Mouse (Mus musculus): ENCODE data around the gene Chmp1a. TPM values are rescaled to one million over a fixed set of nuclear protein-coding genes. Genes with fewer than 3 reads are reported as not detected.

The Chmp1a gene
- polyA plus RNA-seq, 1 experiment from 2014 or later: 136 TPM

GRCm38 (mm10) chr8:123188841-123189240, 23.7 kb downstream of the Chmp1a start:
- H3K36me3 ChIP-seq (replicated peaks): no peaks in the 10 kb centered on the region
- peaks cover 60% of the 10 kb centered on the region for H3K4me1 ChIP-seq
- no peak for DNase-seq (ENCODE audit: low spot score)
- WGBS: 84% methylated on average over 7 of the region's 7 CpGs
- H3K4me3 ChIP-seq: no peak overlapping the region
- H3K27ac ChIP-seq (replicated peaks): no peak overlapping the region; the same call in 1 of the 2 replicates
- no peaks in the 10 kb centered on the region for H3K9me3 ChIP-seq
- 0 out of 2 replicates have a peak, but pooled peaks cover 4% of the 10 kb centered on the region for H3K27me3 ChIP-seq (replicated peaks; ENCODE audit: low read depth, poor library complexity, severe bottlenecking)

- Histone ChIP-seq H3K9me3 (no peaks in the 10 kb centered on the region), H3K27ac (replicated peaks) (0 out of 2 replicates have a peak overlapping the region, but pooled peaks have one; percentile 48), H3K27me3 (replicated peaks; ENCODE audit: low read depth, poor library complexity, severe bottlenecking) (0 out of 2 replicates have a peak, but pooled peaks cover 4% of the 10 kb centered on the region), H3K4me3 (no peak overlapping the region), H3K4me1 (peaks cover 67% of the 10 kb centered on the region), H3K36me3 (replicated peaks) (no peaks in the 10 kb centered on the region)
- 82% methylated on average over 2 of the region's 2 CpGs for WGBS
- no peak for DNase-seq (ENCODE audit: low spot score)
These were observed 24.6 kb downstream of the Chmp1a start for GRCm38 (mm10) chr8:123188006-123188405.

- WGBS: 24% methylated on average over 19 of the region's 19 CpGs
- Histone ChIP-seq H3K27ac (replicated peaks) (peak within 1 kb of the TSS; percentile 81), H3K4me1 (peaks cover 75% of the 10 kb centered on the region), H3K27me3 (replicated peaks; ENCODE audit: low read depth, poor library complexity, severe bottlenecking) (0 out of 2 replicates have a peak, but pooled peaks cover 4% of the 10 kb centered on the region), H3K36me3 (replicated peaks) (no peaks in the 10 kb centered on the region), H3K4me3 (peak within 1 kb of the TSS; percentile 37), H3K9me3 (no peaks in the 10 kb centered on the region)
- DNase-seq (ENCODE audit: low spot score): peak; percentile 86
These were observed 26.8 kb downstream of the Chmp1a start, which contains the start of gene Dpep1 for GRCm38 (mm10) chr8:123185566-123186409. TSS of gene Dpep1 (plus strand) at chr8:123186242.

DNA sequence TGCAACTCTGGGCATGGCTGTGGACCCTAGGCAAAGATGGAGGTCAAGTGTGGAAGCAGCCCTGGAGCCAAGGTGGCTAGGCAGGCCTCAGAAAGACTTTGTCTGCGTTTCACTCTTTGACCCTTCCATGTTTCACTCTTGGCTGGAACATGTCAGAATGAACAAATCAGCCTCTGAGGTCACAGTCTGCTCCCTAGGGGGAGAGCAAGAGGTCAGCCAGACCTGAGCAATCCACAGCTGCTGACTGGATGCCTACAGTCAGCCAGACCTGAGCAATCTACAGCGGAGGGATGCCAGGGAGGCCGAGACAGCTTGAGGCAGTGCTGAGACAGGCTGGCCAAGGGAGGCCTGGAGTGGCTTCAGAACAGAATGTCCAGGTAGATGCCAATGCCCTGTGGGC, 31.2 kb downstream of the Chmp1a start:
- no peak overlapping the region for H3K4me3 ChIP-seq
- peak overlapping the region; percentile 52 for H3K27ac ChIP-seq (replicated peaks)
- no peaks in the 10 kb centered on the region for H3K36me3 ChIP-seq (replicated peaks)
- no peaks in the 10 kb centered on the region for H3K27me3 ChIP-seq (replicated peaks; ENCODE audit: low read depth, poor library complexity, severe bottlenecking)
- peaks cover 31% of the 10 kb centered on the region for H3K9me3 ChIP-seq
- 57% methylated on average over 3 of the region's 3 CpGs for WGBS
- H3K4me1 ChIP-seq: peaks cover 47% of the 10 kb centered on the region
- DNase-seq (ENCODE audit: low spot score): peak; percentile 78

DNA sequence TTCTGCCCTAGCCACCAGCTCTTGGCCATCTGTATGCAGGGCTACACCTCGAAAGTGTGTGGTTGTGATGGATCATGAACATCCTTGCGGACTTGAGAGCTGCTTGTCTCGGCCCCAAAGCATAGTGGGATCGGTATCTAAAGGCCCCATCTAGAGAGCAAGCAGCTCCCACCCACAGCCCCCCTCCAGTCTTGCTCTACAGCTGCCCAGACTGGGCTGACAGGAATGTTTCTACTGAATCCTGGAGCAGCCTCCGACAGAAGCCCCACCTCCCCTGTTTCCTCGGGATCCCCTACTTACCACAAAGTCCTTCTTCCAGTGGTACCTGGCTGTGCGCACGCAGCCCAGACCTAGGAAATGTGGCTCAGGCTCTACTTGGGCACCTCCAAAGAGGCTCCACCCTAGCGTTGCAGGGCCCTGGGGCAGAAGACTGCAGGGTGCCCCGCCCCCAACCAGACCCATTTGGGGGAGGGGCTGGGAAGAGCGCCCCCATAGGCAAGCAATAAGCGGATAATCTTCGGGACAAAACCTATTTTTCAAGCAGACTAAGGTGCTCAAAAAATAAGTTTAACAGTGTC, 54.6 kb downstream of the Chmp1a start, which contains the start of gene Sult5a1:
Gene Sult5a1 (minus strand): TSS at position 428 of the 578 bp plus-strand sequence.
- Histone ChIP-seq H3K27ac (replicated peaks) (peak within 1 kb of the TSS; percentile 72), H3K27me3 (replicated peaks; ENCODE audit: low read depth, poor library complexity, severe bottlenecking) (no peaks in the 10 kb centered on the region), H3K4me1 (peaks cover 28% of the 10 kb centered on the region), H3K4me3 (peak within 1 kb of the TSS; percentile 47), H3K36me3 (replicated peaks) (no peaks in the 10 kb centered on the region), H3K9me3 (no peaks in the 10 kb centered on the region)
- peak; percentile 48 for DNase-seq (ENCODE audit: low spot score)
- 26% methylated on average over 13 of the region's 13 CpGs for WGBS

DNA sequence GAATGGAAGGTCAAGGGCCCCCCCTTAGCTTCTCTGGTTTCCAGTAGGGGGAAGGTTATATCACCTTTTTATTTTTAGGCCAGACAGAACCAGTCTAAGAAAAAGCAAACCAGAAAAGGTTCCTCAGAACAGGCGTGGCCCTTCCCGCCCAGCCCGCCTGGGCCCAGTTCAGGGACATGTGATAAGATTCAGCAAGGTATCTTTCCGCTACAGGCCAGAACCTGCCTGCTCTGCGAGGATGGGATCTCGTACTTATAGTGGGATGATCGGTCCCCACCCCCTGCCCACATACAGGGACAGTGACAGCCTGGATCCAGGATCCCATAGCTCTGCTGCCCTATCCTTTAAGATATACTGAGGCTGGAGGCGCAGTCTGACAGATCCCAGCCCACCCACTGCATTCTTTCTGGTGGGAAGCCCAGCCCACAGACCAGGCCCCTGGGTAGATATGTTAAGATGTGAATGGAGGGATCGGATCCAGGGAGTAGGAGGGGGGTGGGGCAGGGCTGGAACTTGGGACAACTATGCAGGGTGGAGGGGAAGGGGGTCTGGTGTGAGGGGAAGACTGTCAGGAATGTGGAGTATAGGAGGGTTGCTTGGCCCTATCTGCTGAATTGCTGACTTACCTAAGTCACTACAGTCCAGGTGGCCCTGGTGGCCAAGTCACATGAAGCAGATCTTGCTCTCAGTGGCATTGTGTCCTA, 56.3 kb downstream of the Chmp1a start:
- Histone ChIP-seq H3K9me3 (no peaks in the 10 kb centered on the region), H3K27ac (replicated peaks) (0 out of 2 replicates have a peak overlapping the region, but pooled peaks have one; percentile 72), H3K4me3 (no peak overlapping the region), H3K4me1 (peaks cover 28% of the 10 kb centered on the region), H3K27me3 (replicated peaks; ENCODE audit: low read depth, poor library complexity, severe bottlenecking) (no peaks in the 10 kb centered on the region), H3K36me3 (replicated peaks) (no peaks in the 10 kb centered on the region)
- DNase-seq (ENCODE audit: low spot score): no peak
- 80% methylated on average over 9 of the region's 9 CpGs for WGBS

DNA sequence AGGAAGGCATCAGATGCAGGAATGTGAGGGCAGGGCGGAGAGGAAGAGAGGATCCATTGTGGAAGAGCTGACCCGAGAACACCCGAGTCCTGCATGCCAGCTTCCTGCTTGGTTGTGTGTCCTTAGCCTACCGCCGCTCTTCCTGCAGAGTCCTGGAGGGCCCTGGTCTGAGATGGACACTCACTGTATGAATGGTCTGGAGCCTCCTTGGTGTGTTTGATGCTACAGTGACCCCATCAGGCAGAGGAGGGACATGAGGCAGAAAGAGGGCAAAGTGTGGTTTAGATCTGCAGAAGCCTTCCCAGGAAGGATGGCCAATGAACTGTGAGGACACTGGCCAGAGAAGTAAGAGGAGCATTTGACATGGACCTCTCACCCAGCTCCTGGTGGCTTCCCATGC, 57.4 kb downstream of the Chmp1a start:
- H3K4me1 ChIP-seq: peaks cover 28% of the 10 kb centered on the region
- no peaks in the 10 kb centered on the region for H3K9me3 ChIP-seq
- no peak for DNase-seq (ENCODE audit: low spot score)
- H3K27ac ChIP-seq (replicated peaks): no peak overlapping the region
- no peaks in the 10 kb centered on the region for H3K36me3 ChIP-seq (replicated peaks)
- 63% methylated on average over 5 of the region's 5 CpGs for WGBS
- no peak overlapping the region for H3K4me3 ChIP-seq
- H3K27me3 ChIP-seq (replicated peaks; ENCODE audit: low read depth, poor library complexity, severe bottlenecking): no peaks in the 10 kb centered on the region

Other genes with a start within 250 kb of the Chmp1a start
- 41.2 and 49.2 TPM in 2 replicates for gene Ankrd11, start 170.5 kb downstream of the Chmp1a start, polyA plus RNA-seq (2016; fragmentation: Nextera tagmentation; extraction: Ambion mirVana)
- gene Spg7, start 149.8 kb downstream of the Chmp1a start, polyA plus RNA-seq (2016; fragmentation: Nextera tagmentation; extraction: Ambion mirVana): 51.3 and 54.5 TPM in 2 replicates
- 1,419 and 1,432 TPM in 2 replicates for gene Rpl13, start 110.4 kb downstream of the Chmp1a start, polyA plus RNA-seq (2016; fragmentation: Nextera tagmentation; extraction: Ambion mirVana)
- gene Cpne7, start 95.4 kb downstream of the Chmp1a start, polyA plus RNA-seq (2016; fragmentation: Nextera tagmentation; extraction: Ambion mirVana): 1.8 and 2.0 TPM in 2 replicates
- 8.2 and 8.5 TPM in 2 replicates for gene Sult5a1, start 54.4 kb downstream of the Chmp1a start, polyA plus RNA-seq (2016; fragmentation: Nextera tagmentation; extraction: Ambion mirVana)
- gene Dpep1, start 26.5 kb downstream of the Chmp1a start, polyA plus RNA-seq (2016; fragmentation: Nextera tagmentation; extraction: Ambion mirVana): 10.5 and 13.0 TPM in 2 replicates
- gene Spata33, start 69 bp upstream of the Chmp1a start, polyA plus RNA-seq (2016; fragmentation: Nextera tagmentation; extraction: Ambion mirVana): 5.4 and 5.9 TPM in 2 replicates
- 35.1 and 36.4 TPM in 2 replicates for gene Cdk10, start 12.1 kb upstream of the Chmp1a start, polyA plus RNA-seq (2016; fragmentation: Nextera tagmentation; extraction: Ambion mirVana)
- 1.6 and 3.0 TPM in 2 replicates for gene Spata2l, start 23.5 kb upstream of the Chmp1a start, polyA plus RNA-seq (2016; fragmentation: Nextera tagmentation; extraction: Ambion mirVana)
- 29.4 and 31.1 TPM in 2 replicates for gene Zfp276, start 41.4 kb upstream of the Chmp1a start, polyA plus RNA-seq (2016; fragmentation: Nextera tagmentation; extraction: Ambion mirVana)
- 22.2 and 25.1 TPM in 2 replicates for gene Vps9d1, start 41.6 kb upstream of the Chmp1a start, polyA plus RNA-seq (2016; fragmentation: Nextera tagmentation; extraction: Ambion mirVana)
- 49.4 and 52.3 TPM in 2 replicates for gene Fanca, start 105.8 kb upstream of the Chmp1a start, polyA plus RNA-seq (2016; fragmentation: Nextera tagmentation; extraction: Ambion mirVana)
- 4.3 and 5.8 TPM in 2 replicates for gene Spire2, start 120.0 kb upstream of the Chmp1a start, polyA plus RNA-seq (2016; fragmentation: Nextera tagmentation; extraction: Ambion mirVana)
- gene Tcf25, start 161.0 kb upstream of the Chmp1a start, polyA plus RNA-seq (2016; fragmentation: Nextera tagmentation; extraction: Ambion mirVana): 141 and 144 TPM in 2 replicates
- not detected in 2 replicates for gene Mc1r, start 194.3 kb upstream of the Chmp1a start, polyA plus RNA-seq (2016; fragmentation: Nextera tagmentation; extraction: Ambion mirVana)
- gene Tubb3, start 198.7 kb upstream of the Chmp1a start, polyA plus RNA-seq (2016; fragmentation: Nextera tagmentation; extraction: Ambion mirVana): 223 and 230 TPM in 2 replicates
- gene Def8, start 210.8 kb upstream of the Chmp1a start, polyA plus RNA-seq (2016; fragmentation: Nextera tagmentation; extraction: Ambion mirVana): 43.5 and 44.5 TPM in 2 replicates

All from embryonic facial prominence, embryonic 10.5 days (tissue).